Mouse (Mus musculus) testis, adult 2 months (tissue): ENCODE measurements around the gene Fgf10. TPM values are rescaled to one million over a fixed set of nuclear protein-coding genes. Genes with fewer than 3 reads are reported as not detected.

ENCODE experiments used
- H3K27ac ChIP-seq: fragments of 200-500 bp; 2 replicates; pipeline ENCODE4 v1.5.1; 2012; ENCODE audit warnings: low read depth, low read length; ENCODE audit not compliant: control insufficient read depth, insufficient read depth
- H3K27me3 ChIP-seq: fragments of 200-500 bp; 2 replicates; pipeline ENCODE4 v1.6.1; 2012; ENCODE audit warnings: mild to moderate bottlenecking, low read length, moderate library complexity; ENCODE audit not compliant: control insufficient read depth, insufficient read depth
- H3K36me3 ChIP-seq: fragments of 200-500 bp; 2 replicates; pipeline ENCODE4 v1.6.1; 2012; ENCODE audit warnings: mild to moderate bottlenecking, low read length; ENCODE audit not compliant: control insufficient read depth, insufficient read depth
- H3K4me1 ChIP-seq: fragments of 200-500 bp; 2 replicates; pipeline ENCODE4 v1.6.1; 2012; ENCODE audit warnings: low read length; ENCODE audit not compliant: control insufficient read depth, insufficient read depth
- H3K4me3 ChIP-seq: fragments of 200-500 bp; 2 replicates; pipeline ENCODE4 v1.5.1; 2012; ENCODE audit warnings: low read depth, mild to moderate bottlenecking, low read length, moderate library complexity, mixed read lengths; ENCODE audit not compliant: control insufficient read depth
- CTCF ChIP-seq: fragments of 200-500 bp; IDR thresholded peaks from 2 replicates; pipeline ENCODE4 v1.5.1; 2012; ENCODE audit warnings: low read depth, mild to moderate bottlenecking, inconsistent platforms, low read length, moderate library complexity; ENCODE audit not compliant: control insufficient read depth, insufficient read depth, insufficient replicate concordance
- POLR2A ChIP-seq: fragments of 200-500 bp; IDR thresholded peaks from 2 replicates; pipeline ENCODE4 v1.6.1; 2012; ENCODE audit warnings: low read depth, mild to moderate bottlenecking, inconsistent platforms, low read length, moderate library complexity; ENCODE audit not compliant: control insufficient read depth
- polyA plus RNA-seq: library from polyadenylated mRNA; depleted of rRNA; stranded (reverse); fragments of >200 nt; gene quantifications from 2 replicates; pipeline ENCODE4 v1.2.3, GENCODE M21; 2012

Fgf10 gene
- polyA plus RNA-seq, 1 experiment: 0.83 TPM

- H3K4me1 ChIP-seq: no peaks in the 10 kb centered on the region
- H3K27ac ChIP-seq: no peak overlapping the region
- TF ChIP-seq CTCF (no peak), POLR2A (no peak)
- no peaks in the 10 kb centered on the region for H3K36me3 ChIP-seq
- no peak overlapping the region for H3K4me3 ChIP-seq
- H3K27me3 ChIP-seq: no peaks in the 10 kb centered on the region
These were observed 130.6 kb downstream of the Fgf10 start for GRCm38 (mm10) chr13:118800176-118800575.

GRCm38 (mm10) chr13:118806662-118807061, 137.1 kb downstream of the Fgf10 start:
- H3K27ac ChIP-seq: no peak overlapping the region
- no peak for TF ChIP-seq POLR2A
- no peak for TF ChIP-seq CTCF
- H3K4me1 ChIP-seq: no peaks in the 10 kb centered on the region
- no peaks in the 10 kb centered on the region for H3K27me3 ChIP-seq
- H3K4me3 ChIP-seq: no peak overlapping the region
- no peaks in the 10 kb centered on the region for H3K36me3 ChIP-seq

DNA sequence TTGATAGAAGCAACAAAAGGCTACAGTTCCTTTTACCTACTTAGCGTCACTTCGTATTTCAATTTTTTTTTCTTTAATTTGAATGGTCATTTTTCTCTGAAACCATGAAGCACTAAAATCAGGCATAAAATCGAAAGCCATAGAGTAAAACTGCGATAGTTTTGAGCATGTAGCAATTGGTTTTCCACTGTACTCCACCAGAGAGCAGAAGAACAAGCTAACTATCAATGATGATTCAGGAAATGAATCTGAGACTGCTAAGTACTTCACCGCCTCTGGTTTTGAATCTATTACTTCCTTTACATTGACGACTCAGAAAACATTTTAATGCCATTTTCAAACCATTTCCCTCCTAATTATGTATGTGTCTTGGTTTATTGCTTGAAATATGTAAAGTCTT, 150.2 kb downstream of the Fgf10 start:
- H3K27ac ChIP-seq: no peak overlapping the region
- H3K27me3 ChIP-seq: no peaks in the 10 kb centered on the region
- H3K36me3 ChIP-seq: no peaks in the 10 kb centered on the region
- H3K4me1 ChIP-seq: no peaks in the 10 kb centered on the region
- no peak overlapping the region for H3K4me3 ChIP-seq
- no peak for TF ChIP-seq POLR2A
- TF ChIP-seq CTCF: no peak

DNA sequence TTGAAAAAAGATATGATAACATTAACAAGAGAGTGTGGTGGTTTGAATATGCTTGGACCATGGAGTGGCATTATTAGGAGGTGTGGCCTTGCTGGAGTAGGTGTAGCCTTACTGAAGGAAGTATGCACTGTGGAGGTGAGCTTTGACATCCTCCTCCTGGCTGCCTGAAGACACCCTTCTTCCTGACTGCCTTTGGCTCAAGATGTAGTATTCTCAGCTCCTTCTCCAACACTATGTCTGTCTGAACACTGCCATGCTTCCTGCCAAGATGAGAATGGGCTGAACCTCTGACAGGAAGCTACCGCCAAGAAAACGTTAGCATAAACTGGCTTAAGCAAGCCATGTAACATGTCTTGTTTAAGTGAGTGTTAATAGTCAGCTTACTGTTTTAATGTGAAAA, 153.5 kb downstream of the Fgf10 start:
- no peak overlapping the region for H3K4me3 ChIP-seq
- H3K4me1 ChIP-seq: no peaks in the 10 kb centered on the region
- TF ChIP-seq CTCF (no peak), POLR2A (no peak)
- no peaks in the 10 kb centered on the region for H3K27me3 ChIP-seq
- no peak overlapping the region for H3K27ac ChIP-seq
- H3K36me3 ChIP-seq: no peaks in the 10 kb centered on the region

DNA sequence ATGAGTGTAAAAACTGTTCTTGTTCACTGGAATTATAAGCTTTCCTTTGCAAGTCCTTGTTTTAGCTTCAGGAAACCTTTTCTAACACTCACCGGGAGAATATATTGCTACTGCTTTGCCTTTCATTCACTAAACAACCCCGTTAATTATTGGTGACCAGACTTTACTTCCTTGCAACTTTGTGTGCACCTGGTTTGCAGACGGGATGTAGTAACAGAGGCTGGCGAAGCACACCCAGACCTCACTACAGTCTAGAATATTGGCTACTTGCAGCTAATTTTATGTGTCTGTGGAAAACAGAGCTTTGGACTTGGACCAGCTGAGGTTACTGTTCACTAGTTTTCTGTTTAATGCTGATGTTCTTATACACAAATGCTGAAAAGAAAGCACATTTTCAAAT, 155.5 kb downstream of the Fgf10 start:
- Histone ChIP-seq H3K27ac (no peak overlapping the region), H3K4me3 (no peak overlapping the region), H3K27me3 (no peaks in the 10 kb centered on the region), H3K4me1 (no peaks in the 10 kb centered on the region), H3K36me3 (no peaks in the 10 kb centered on the region)
- TF ChIP-seq CTCF (no peak), POLR2A (no peak)

DNA sequence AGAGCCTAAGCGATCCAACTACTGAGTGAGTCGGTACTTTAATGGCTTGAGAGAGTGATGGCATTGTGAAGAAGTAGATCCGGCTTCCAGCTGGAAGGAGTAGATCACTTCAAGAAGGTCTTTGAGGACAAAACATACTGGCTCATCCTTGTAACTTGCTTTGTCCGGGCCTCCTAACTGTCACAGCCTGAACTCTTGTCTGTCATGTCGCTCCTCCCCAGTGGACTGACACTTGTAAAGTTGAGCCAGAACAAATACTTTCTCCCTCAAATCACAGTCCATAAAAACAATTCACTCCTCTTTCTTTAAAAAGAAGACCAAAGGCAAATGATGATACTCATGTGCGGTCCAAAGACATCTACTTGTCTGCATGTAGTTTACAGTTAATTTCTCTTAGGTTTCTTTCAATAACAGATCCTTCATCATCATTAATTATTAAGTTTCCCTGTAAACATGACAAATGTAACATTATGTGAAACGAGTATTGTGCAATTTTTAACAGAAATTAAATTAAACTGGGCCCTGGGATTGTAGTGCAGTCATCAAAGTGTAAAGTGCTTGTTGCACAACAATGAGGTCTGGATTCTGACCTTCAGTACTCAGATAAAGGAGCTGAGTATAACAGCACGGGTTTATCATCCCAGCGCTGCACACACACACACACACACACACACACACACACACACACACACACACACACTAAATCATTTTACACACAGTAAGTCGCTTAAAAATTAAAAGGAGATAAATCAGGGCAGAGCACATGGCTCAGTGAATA, 159.2 kb downstream of the Fgf10 start:
- H3K27ac ChIP-seq: no peak overlapping the region
- TF ChIP-seq CTCF: no peak
- no peak for TF ChIP-seq POLR2A
- H3K36me3 ChIP-seq: no peaks in the 10 kb centered on the region
- H3K27me3 ChIP-seq: no peaks in the 10 kb centered on the region
- no peak overlapping the region for H3K4me3 ChIP-seq
- no peaks in the 10 kb centered on the region for H3K4me1 ChIP-seq

- H3K27me3 ChIP-seq: no peaks in the 10 kb centered on the region
- no peak for TF ChIP-seq POLR2A
- no peak for TF ChIP-seq CTCF
- no peaks in the 10 kb centered on the region for H3K36me3 ChIP-seq
- H3K4me1 ChIP-seq: no peaks in the 10 kb centered on the region
- H3K4me3 ChIP-seq: no peak overlapping the region
- H3K27ac ChIP-seq: no peak overlapping the region
These were observed 164.4 kb downstream of the Fgf10 start for GRCm38 (mm10) chr13:118834021-118834420.
